Mouse (Mus musculus): ENCODE measurements around the gene Spdya. TPM values are rescaled to one million over a fixed set of nuclear protein-coding genes. Genes with fewer than 3 reads are reported as not detected.
"Not testable (repeated sequence)": the region's sequence is repeated elsewhere in the genome, so short reads cannot be mapped to it uniquely, and the experiment has no call there.

Gene Spdya
- polyA plus RNA-seq, 1 experiment: not detected

DNA sequence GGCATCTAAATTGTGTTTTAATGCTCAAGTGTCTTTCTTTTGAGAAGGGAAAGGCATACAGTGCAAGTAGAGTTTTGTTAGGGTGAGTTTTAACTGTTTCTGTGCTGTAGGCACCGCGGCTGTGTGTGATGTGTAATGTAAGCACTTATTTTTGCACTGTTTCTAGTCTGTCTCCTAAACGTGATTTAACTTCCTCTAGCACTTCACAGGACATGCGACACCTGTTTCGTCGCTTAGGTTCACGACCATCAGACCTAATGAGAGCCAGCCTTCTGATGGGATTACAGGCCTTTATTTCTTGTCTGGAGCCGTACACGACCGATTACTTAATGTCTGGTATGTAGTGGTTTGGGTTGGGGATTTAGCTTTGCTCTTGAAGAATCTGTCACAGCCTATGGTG lies 79.9 kb downstream of the Spdya start:
- Histone ChIP-seq H3K4me3 (replicated peaks) (no peak overlapping the region), H3K36me3 (replicated peaks; ENCODE audit: low read length) (peaks cover 94% of the 10 kb centered on the region), H3K9me3 (no peaks in the 10 kb centered on the region), H3K27me3 (replicated peaks) (no peaks in the 10 kb centered on the region), H3K4me1 (peaks cover 12% of the 10 kb centered on the region)
- TF ChIP-seq GATA1 (IDR thresholded peaks at IDR 0.05; ENCODE audit: borderline replicate concordance, low read length) (no peak), FLI1 (IDR thresholded peaks at IDR 0.05; ENCODE audit: low read length) (no peak)

DNA sequence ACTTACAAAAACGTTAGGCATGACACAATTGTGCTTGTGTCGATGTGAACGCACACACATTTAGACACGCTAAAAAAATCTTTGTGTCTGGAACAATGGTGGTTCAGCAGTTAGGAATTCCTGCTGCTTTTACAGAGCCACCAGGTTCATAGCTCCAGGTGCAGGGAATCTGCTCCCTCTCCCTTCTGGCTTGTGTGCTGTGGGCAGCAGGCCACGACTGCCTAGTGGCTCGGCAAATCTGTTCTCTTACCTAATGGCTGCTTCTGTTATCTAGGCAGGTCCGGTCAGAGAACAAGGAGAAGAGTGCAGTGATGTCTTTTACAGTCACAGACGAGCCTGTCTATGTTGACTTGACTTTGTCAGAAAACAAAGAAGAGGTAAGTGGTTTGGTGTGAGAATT lies 81.5 kb downstream of the Spdya start:
- no peak for TF ChIP-seq GATA1 (IDR thresholded peaks at IDR 0.05; ENCODE audit: borderline replicate concordance, low read length)
- no peak for TF ChIP-seq FLI1 (IDR thresholded peaks at IDR 0.05; ENCODE audit: low read length)
- Histone ChIP-seq H3K27me3 (replicated peaks) (no peaks in the 10 kb centered on the region), H3K36me3 (replicated peaks; ENCODE audit: low read length) (peaks cover 94% of the 10 kb centered on the region), H3K4me1 (peaks cover 25% of the 10 kb centered on the region), H3K4me3 (replicated peaks) (no peak overlapping the region), H3K9me3 (no peaks in the 10 kb centered on the region)

DNA sequence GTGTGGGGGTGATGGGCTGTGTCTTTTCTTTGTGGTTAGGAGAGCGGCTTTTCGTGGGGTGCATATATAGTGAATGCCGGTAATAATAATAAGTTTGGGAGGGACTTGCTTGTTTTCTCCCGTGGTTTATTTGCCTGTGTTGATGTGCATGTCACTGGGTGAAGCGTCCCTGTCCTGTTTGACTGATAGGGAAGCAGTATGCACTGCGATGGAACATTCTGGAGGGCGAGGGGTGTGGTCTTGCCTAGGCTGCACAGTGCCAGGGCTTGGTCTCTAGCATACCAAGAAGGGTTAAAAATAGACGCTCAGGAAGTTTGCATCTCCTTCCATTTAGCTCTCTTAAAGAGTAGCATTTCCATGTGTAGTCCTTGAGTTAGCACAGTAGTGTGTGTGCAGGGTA lies 84.9 kb downstream of the Spdya start:
- TF ChIP-seq FLI1 (IDR thresholded peaks at IDR 0.05; ENCODE audit: low read length) (no peak), GATA1 (IDR thresholded peaks at IDR 0.05; ENCODE audit: borderline replicate concordance, low read length) (no peak)
- peak overlapping the region; percentile 29 for H3K4me3 ChIP-seq (replicated peaks)
- no peaks in the 10 kb centered on the region for H3K9me3 ChIP-seq
- peaks cover 95% of the 10 kb centered on the region for H3K36me3 ChIP-seq (replicated peaks; ENCODE audit: low read length)
- H3K4me1 ChIP-seq: peaks cover 35% of the 10 kb centered on the region
- H3K27me3 ChIP-seq (replicated peaks): no peaks in the 10 kb centered on the region

DNA sequence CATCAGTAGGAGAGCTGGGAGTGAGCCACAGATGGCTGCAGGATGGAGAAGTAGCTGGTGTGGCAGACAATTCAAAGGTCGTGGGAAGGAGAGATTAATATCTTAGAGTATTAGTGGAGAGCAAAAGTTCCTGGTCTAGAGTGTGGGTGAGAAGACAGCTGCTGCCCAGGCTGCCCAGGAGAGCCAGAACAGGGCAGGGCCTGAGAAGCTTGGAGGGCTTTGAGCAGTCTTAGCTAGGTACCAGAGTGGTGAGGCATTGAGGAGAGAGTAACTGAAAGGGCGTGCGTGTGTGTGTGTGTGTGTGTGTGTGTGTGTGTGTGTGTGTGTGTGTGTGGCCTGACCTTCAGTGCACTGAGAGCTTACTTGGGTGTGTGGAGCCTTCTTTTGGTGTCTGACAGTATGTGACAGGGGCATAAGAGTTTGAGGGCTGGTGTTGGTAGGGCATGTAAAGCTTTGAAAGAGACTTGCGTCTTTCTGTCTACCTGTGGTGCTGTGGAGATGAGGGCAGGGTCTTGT lies 85.9 kb downstream of the Spdya start:
- Histone ChIP-seq H3K4me3 (replicated peaks) (no peak overlapping the region), H3K9me3 (no peaks in the 10 kb centered on the region), H3K4me1 (peaks cover 35% of the 10 kb centered on the region), H3K36me3 (replicated peaks; ENCODE audit: low read length) (peaks cover 97% of the 10 kb centered on the region), H3K27me3 (replicated peaks) (no peaks in the 10 kb centered on the region)
- TF ChIP-seq FLI1 (IDR thresholded peaks at IDR 0.05; ENCODE audit: low read length): no peak
- TF ChIP-seq GATA1 (IDR thresholded peaks at IDR 0.05; ENCODE audit: borderline replicate concordance, low read length): no peak

DNA sequence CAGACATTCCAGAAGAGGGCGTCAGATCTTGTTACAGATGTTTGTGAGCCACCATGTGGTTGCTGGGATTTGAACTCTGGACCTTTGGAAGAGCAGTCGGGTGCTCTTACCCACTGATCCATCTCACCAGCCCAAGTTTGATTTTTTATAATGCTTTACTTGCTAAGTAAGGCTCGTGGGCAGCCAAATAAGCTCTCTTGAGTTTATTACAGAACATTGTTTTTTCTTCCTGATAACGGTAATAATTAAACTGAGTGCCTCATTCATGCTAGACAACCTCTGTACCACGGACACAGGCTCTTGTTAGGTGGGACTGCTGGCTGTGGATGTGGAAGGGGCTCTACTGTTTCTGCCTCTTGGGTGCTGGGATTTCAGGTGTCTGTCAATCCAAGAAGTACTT lies 87.2 kb downstream of the Spdya start:
- H3K9me3 ChIP-seq; H3K4me3 ChIP-seq (replicated peaks); H3K27me3 ChIP-seq (replicated peaks): not testable (repeated sequence)
- H3K36me3 ChIP-seq (replicated peaks; ENCODE audit: low read length): peaks cover 95% of the 10 kb centered on the region
- H3K4me1 ChIP-seq: peaks cover 35% of the 10 kb centered on the region

Other genes with a start within 250 kb of the Spdya start
- gene Emilin2, start 240.1 kb upstream of the Spdya start, polyA plus RNA-seq (2012; ENCODE audit: insufficient read depth, low replicate concordance): 133 and 271 TPM in 2 replicates
- 0.15 TPM in 1 of 2 replicates, not detected in the other for gene Gm4707, start 92.1 kb upstream of the Spdya start, polyA plus RNA-seq (2012; ENCODE audit: insufficient read depth, low replicate concordance)
- gene Smchd1, start 76.7 kb upstream of the Spdya start, polyA plus RNA-seq (2012; ENCODE audit: insufficient read depth, low replicate concordance): 1.8 and 4.1 TPM in 2 replicates
- gene Ndc80, start 25.2 kb upstream of the Spdya start, polyA plus RNA-seq (2012; ENCODE audit: insufficient read depth, low replicate concordance): 1.2 and 2.9 TPM in 2 replicates
- 2.2 and 15.4 TPM in 2 replicates for gene Wdr43, start 63.8 kb downstream of the Spdya start, polyA plus RNA-seq (2012; ENCODE audit: insufficient read depth, low replicate concordance)
- not detected in 2 replicates for gene Togaram2, start 121.2 kb downstream of the Spdya start, polyA plus RNA-seq (2012; ENCODE audit: insufficient read depth, low replicate concordance)
- not detected in 2 replicates for gene Pcare, start 200.8 kb downstream of the Spdya start, polyA plus RNA-seq (2012; ENCODE audit: insufficient read depth, low replicate concordance)
- not detected in 2 replicates for gene Clip4, start 216.4 kb downstream of the Spdya start, polyA plus RNA-seq (2012; ENCODE audit: insufficient read depth, low replicate concordance)

Measured in megakaryocyte, embryonic 14.5 days (primary cell).